Mouse (Mus musculus): ENCODE measurements at regions not wholly inside any gene's neighbourhood (a gene's known extent, or its start where the extent isn't known, plus 50 kb on each side); places are given as distances from the start of the nearest gene placed in this dataset.

- Histone ChIP-seq H3K27ac (ENCODE audit: low read depth) (no peak overlapping the region), H3K4me1 (ENCODE audit: control insufficient read depth, insufficient read depth) (no peaks in the 10 kb centered on the region), H3K36me3 (replicated peaks; ENCODE audit: control insufficient read depth, insufficient read depth, low read length) (no peaks in the 10 kb centered on the region), H3K9me3 (replicated peaks; ENCODE audit: control insufficient read depth, low read length) (no peaks in the 10 kb centered on the region), H3K4me2 (ENCODE audit: low read depth, low read length) (no peak overlapping the region), H3K9ac (replicated peaks; ENCODE audit: low read depth, low read length) (no peak overlapping the region), H3K4me3 (ENCODE audit: low read depth, low read length) (no peak overlapping the region), H3K27me3 (ENCODE audit: control insufficient read depth, insufficient read depth, low read length) (no peaks in the 10 kb centered on the region)
- ATAC-seq (ENCODE audit: insufficient read depth, low read depth) (no peak), DNase-seq (ENCODE audit: low spot score) (no peak)
- 72% methylated on average over 14 of the region's 14 CpGs for WGBS
- TF ChIP-seq EP300 (IDR thresholded peaks at IDR 0.05; ENCODE audit: low read depth) (no peak), CTCF (IDR thresholded peaks at IDR 0.05; ENCODE audit: low read depth) (no peak)
Measured at GRCm38 (mm10) chr2:21282505-21283200, 77.1 kb downstream of the Thnsl1 start.

- no peak overlapping the region for H3K4me3 ChIP-seq (ENCODE audit: low read depth, low read length)
- ATAC-seq (ENCODE audit: insufficient read depth, low read depth) (no peak), DNase-seq (ENCODE audit: low spot score) (no peak)
- H3K9ac ChIP-seq (replicated peaks; ENCODE audit: low read depth, low read length) = no peak overlapping the region
- no peak overlapping the region for H3K4me2 ChIP-seq (ENCODE audit: low read depth, low read length)
- 73% methylated on average over 3 of the region's 3 CpGs for WGBS
- H3K36me3 ChIP-seq (replicated peaks; ENCODE audit: control insufficient read depth, insufficient read depth, low read length) = no peaks in the 10 kb centered on the region
- no peak overlapping the region for H3K27ac ChIP-seq (ENCODE audit: low read depth)
- no peaks in the 10 kb centered on the region for H3K9me3 ChIP-seq (replicated peaks; ENCODE audit: control insufficient read depth, low read length)
- no peaks in the 10 kb centered on the region for H3K27me3 ChIP-seq (ENCODE audit: control insufficient read depth, insufficient read depth, low read length)
- TF ChIP-seq EP300 (IDR thresholded peaks at IDR 0.05; ENCODE audit: low read depth) (no peak), CTCF (IDR thresholded peaks at IDR 0.05; ENCODE audit: low read depth) (no peak)
- no peaks in the 10 kb centered on the region for H3K4me1 ChIP-seq (ENCODE audit: control insufficient read depth, insufficient read depth)
Measured at GRCm38 (mm10) chr2:21284881-21285280, 79.4 kb downstream of the Thnsl1 start.

GRCm38 (mm10) chr2:21287786-21288185, 79.6 kb upstream of the Gpr158 start:
- ATAC-seq (ENCODE audit: insufficient read depth, low read depth) = no peak
- no peak overlapping the region for H3K4me3 ChIP-seq (ENCODE audit: low read depth, low read length)

DNA sequence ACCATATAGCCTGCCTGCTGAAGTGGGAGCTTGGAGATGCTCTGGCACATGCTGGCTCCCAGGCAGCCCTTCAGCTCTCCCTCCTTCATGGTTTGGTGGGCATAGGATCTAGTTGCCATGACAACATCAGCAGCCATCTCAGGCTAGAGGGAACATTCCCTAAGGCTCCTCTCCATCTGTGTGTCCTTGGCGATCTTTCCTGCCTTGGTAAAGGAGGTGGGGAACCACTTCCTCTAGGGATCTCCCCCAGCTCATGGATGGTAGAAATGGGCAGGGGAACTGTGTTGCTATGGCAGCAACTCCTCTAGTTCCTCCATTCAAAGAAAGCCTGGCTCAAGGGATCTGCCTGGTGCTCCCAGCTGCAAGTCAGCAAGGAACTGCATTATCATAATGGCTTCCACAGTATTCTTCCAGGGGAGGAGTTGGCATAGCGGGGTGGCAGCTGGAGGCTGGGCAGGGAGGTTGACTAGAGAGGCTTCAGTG, 74.6 kb upstream of the Gpr158 start:
- Histone ChIP-seq H3K36me3 (replicated peaks; ENCODE audit: control insufficient read depth, insufficient read depth, low read length) (no peaks in the 10 kb centered on the region), H3K4me1 (ENCODE audit: control insufficient read depth, insufficient read depth) (no peaks in the 10 kb centered on the region), H3K9ac (replicated peaks; ENCODE audit: low read depth, low read length) (no peak overlapping the region), H3K27ac (ENCODE audit: low read depth) (no peak overlapping the region), H3K4me2 (ENCODE audit: low read depth, low read length) (no peak overlapping the region), H3K27me3 (ENCODE audit: control insufficient read depth, insufficient read depth, low read length) (no peaks in the 10 kb centered on the region), H3K4me3 (ENCODE audit: low read depth, low read length) (no peak overlapping the region), H3K9me3 (replicated peaks; ENCODE audit: control insufficient read depth, low read length) (no peaks in the 10 kb centered on the region)
- TF ChIP-seq CTCF (IDR thresholded peaks at IDR 0.05; ENCODE audit: low read depth) = no peak
- TF ChIP-seq EP300 (IDR thresholded peaks at IDR 0.05; ENCODE audit: low read depth) = no peak
- DNase-seq (ENCODE audit: low spot score) = no peak
- ATAC-seq (ENCODE audit: insufficient read depth, low read depth) = no peak
- 63% methylated on average over 2 of the region's 2 CpGs for WGBS

More at GRCm38 (mm10) chr2:21287786-21288185, 79.6 kb upstream of the Gpr158 start:
- no peak for DNase-seq (ENCODE audit: low spot score)
- H3K27me3 ChIP-seq (ENCODE audit: control insufficient read depth, insufficient read depth, low read length) = no peaks in the 10 kb centered on the region
- TF ChIP-seq EP300 (IDR thresholded peaks at IDR 0.05; ENCODE audit: low read depth) (no peak), CTCF (IDR thresholded peaks at IDR 0.05; ENCODE audit: low read depth) (no peak)
- no peaks in the 10 kb centered on the region for H3K9me3 ChIP-seq (replicated peaks; ENCODE audit: control insufficient read depth, low read length)
- H3K27ac ChIP-seq (ENCODE audit: low read depth) = no peak overlapping the region
- H3K36me3 ChIP-seq (replicated peaks; ENCODE audit: control insufficient read depth, insufficient read depth, low read length) = no peaks in the 10 kb centered on the region
- no peak overlapping the region for H3K9ac ChIP-seq (replicated peaks; ENCODE audit: low read depth, low read length)
- H3K4me2 ChIP-seq (ENCODE audit: low read depth, low read length) = no peak overlapping the region
- H3K4me1 ChIP-seq (ENCODE audit: control insufficient read depth, insufficient read depth) = no peaks in the 10 kb centered on the region
- WGBS = 76% methylated on average over 13 of the region's 13 CpGs

DNA sequence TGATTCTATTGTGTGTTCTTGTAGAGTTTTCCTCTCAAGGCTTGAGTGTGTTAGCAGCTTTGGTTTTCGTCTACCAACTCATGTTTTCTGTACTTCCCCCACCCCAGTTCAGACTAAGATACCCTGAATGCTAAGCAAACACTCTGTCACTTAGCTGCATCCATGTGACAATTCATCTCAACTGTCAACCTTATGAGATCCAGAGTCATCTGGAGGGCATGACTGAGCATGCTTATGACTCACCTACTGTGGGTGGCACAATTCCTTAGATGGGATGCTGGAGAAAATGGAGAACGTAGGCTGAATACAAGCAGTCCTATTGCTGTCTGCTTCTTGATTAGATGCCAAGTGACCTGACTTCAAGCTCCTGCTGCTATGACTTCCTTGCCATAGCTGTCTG, 73.3 kb upstream of the Gpr158 start:
- Histone ChIP-seq H3K9ac (replicated peaks; ENCODE audit: low read depth, low read length) (no peak overlapping the region), H3K36me3 (replicated peaks; ENCODE audit: control insufficient read depth, insufficient read depth, low read length) (no peaks in the 10 kb centered on the region), H3K4me1 (ENCODE audit: control insufficient read depth, insufficient read depth) (no peaks in the 10 kb centered on the region), H3K4me3 (ENCODE audit: low read depth, low read length) (no peak overlapping the region), H3K9me3 (replicated peaks; ENCODE audit: control insufficient read depth, low read length) (no peaks in the 10 kb centered on the region), H3K27ac (ENCODE audit: low read depth) (no peak overlapping the region), H3K4me2 (ENCODE audit: low read depth, low read length) (no peak overlapping the region), H3K27me3 (ENCODE audit: control insufficient read depth, insufficient read depth, low read length) (no peaks in the 10 kb centered on the region)
- 59% methylated on average over 2 of the region's 2 CpGs for WGBS
- ATAC-seq (ENCODE audit: insufficient read depth, low read depth) (no peak), DNase-seq (ENCODE audit: low spot score) (no peak)
- TF ChIP-seq CTCF (IDR thresholded peaks at IDR 0.05; ENCODE audit: low read depth) (no peak), EP300 (IDR thresholded peaks at IDR 0.05; ENCODE audit: low read depth) (no peak)

DNA sequence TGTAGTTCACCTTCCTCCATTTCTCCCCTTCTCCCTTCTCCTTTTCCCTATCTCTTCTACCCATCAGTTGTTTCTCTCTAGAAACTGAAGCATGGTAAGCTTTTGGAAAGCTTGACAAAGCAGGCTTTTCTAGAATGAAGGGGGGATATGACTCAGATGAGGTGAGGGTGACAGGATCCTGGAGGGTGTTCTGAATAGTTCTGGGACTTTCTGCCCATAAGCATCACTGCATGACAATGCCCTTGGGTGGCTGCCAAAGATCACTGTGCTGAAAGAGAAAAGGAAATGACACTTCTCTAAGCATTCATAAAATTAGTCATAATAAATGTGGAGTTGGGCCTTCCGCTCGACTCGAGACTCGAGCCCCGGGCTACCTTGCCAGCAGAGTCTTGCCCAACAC, 67.7 kb upstream of the Gpr158 start:
- Histone ChIP-seq H3K4me2 (ENCODE audit: low read depth, low read length) (no peak overlapping the region), H3K27ac (ENCODE audit: low read depth) (no peak overlapping the region), H3K36me3 (replicated peaks; ENCODE audit: control insufficient read depth, insufficient read depth, low read length) (no peaks in the 10 kb centered on the region), H3K9me3 (replicated peaks; ENCODE audit: control insufficient read depth, low read length) (no peaks in the 10 kb centered on the region), H3K9ac (replicated peaks; ENCODE audit: low read depth, low read length) (no peak overlapping the region), H3K4me1 (ENCODE audit: control insufficient read depth, insufficient read depth) (no peaks in the 10 kb centered on the region), H3K27me3 (ENCODE audit: control insufficient read depth, insufficient read depth, low read length) (no peaks in the 10 kb centered on the region), H3K4me3 (ENCODE audit: low read depth, low read length) (no peak overlapping the region)
- DNase-seq (ENCODE audit: low spot score) (no peak), ATAC-seq (ENCODE audit: insufficient read depth, low read depth) (no peak)
- TF ChIP-seq CTCF (IDR thresholded peaks at IDR 0.05; ENCODE audit: low read depth) (no peak), EP300 (IDR thresholded peaks at IDR 0.05; ENCODE audit: low read depth) (no peak)
- 68% methylated on average over 5 of the region's 5 CpGs for WGBS
